Mouse (Mus musculus): ENCODE results near the gene Elfn1. TPM values are rescaled to one million over a fixed set of nuclear protein-coding genes. Genes with fewer than 3 reads are reported as not detected.

The Elfn1 gene
- total and polyA plus RNA-seq, 3 experiments, result 0.04 to 0.06 TPM; not detected in 1

GRCm38 (mm10) chr5:140021755-140022154, 114.0 kb downstream of the Elfn1 start:
- H3K4me1 ChIP-seq (ENCODE audit: control insufficient read depth in 1 of 2, insufficient read depth in 2 of 2), result peaks cover 8 to 38% of the 10 kb centered on the region in 2 experiments; a peak in 3 of 4 replicates
- in situ Hi-C loops (cut with MboI; ENCODE audit: low pct_ligation_motif_present, low pct_unique_long_range_greater_than_20kb, low sequenced_read_pairs) (no loop called here), dilution Hi-C loops (cut with MboI; ENCODE audit: extremely low pct_ligation_motif_present, extremely low pct_unique_long_range_greater_than_20kb, low sequenced_read_pairs) (no loop called here)
- no peaks in the 10 kb centered on the region for H3K27me3 ChIP-seq (replicated peaks)
- H3K79me2 ChIP-seq (replicated peaks; ENCODE audit: control insufficient read depth, extremely low read depth, insufficient read depth, poor library complexity, severe bottlenecking), result no peaks in the 10 kb centered on the region
- TF ChIP-seq CHD2 (IDR thresholded peaks at IDR 0.05; ENCODE audit: low read length), result no peak
- no peak for TF ChIP-seq NELFE (IDR thresholded peaks at IDR 0.05; ENCODE audit: low read depth, low read length)
- TF ChIP-seq MXI1 (IDR thresholded peaks at IDR 0.05; ENCODE audit: low read depth, low read length), result no peak
- DNase-seq (ENCODE audit: extremely low read depth), result no peak
- no peak overlapping the region for H3K4me2 ChIP-seq (ENCODE audit: insufficient read depth, low read depth, poor library complexity, severe bottlenecking)
- H3K4me3 ChIP-seq (replicated peaks in 1 of 3; ENCODE audit: low read depth in 2 of 3, low read length in 2 of 3, poor library complexity in 1 of 3), result no peak overlapping the region
- H3K9ac ChIP-seq (ENCODE audit: insufficient read depth, low read depth), result no peak overlapping the region
- H3K36me3 ChIP-seq (replicated peaks in 1 of 2; ENCODE audit: control insufficient read depth in 1 of 2, insufficient read depth in 1 of 2, low read length in 1 of 2), result peaks cover 0 to 45% of the 10 kb centered on the region in 2 experiments
- no peak overlapping the region for H3K27ac ChIP-seq (ENCODE audit: insufficient read depth, low read depth)
- no peaks in the 10 kb centered on the region for H3K9me3 ChIP-seq (replicated peaks; ENCODE audit: low read length)

DNA sequence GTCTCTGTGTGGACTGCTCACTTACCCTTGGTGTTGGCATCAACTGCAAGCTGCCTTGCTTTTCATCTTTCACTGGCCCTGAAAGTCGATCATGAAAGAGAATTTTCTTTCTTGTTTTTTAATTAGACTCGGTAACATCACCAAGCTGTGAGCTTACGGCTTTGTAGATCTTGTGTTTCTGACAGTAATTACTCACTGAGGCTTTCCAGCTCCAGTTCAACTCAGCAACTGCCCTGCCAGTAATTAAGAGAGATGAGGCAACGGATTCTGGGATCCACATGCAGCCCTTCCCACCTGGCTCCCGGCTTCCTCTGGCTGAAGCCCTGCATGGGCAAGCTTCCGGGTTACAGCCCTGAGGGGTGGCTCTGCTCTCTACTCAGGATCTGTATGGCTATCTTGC, 115.1 kb downstream of the Elfn1 start:
- Histone ChIP-seq H3K79me2 (replicated peaks; ENCODE audit: control insufficient read depth, extremely low read depth, insufficient read depth, poor library complexity, severe bottlenecking) (no peaks in the 10 kb centered on the region), H3K27ac (ENCODE audit: insufficient read depth, low read depth) (no peak overlapping the region), H3K9me3 (replicated peaks; ENCODE audit: low read length) (no peaks in the 10 kb centered on the region), H3K4me1 (ENCODE audit: control insufficient read depth in 1 of 2, insufficient read depth in 2 of 2) (peaks cover 8 to 38% of the 10 kb centered on the region in 2 experiments; a peak in 3 of 4 replicates), H3K4me3 (replicated peaks in 1 of 3; ENCODE audit: low read depth in 2 of 3, low read length in 2 of 3, poor library complexity in 1 of 3) (no peak overlapping the region), H3K27me3 (replicated peaks) (no peaks in the 10 kb centered on the region), H3K36me3 (replicated peaks in 1 of 2; ENCODE audit: control insufficient read depth in 1 of 2, insufficient read depth in 1 of 2, low read length in 1 of 2) (peaks cover 0 to 49% of the 10 kb centered on the region in 2 experiments), H3K9ac (ENCODE audit: insufficient read depth, low read depth) (no peak overlapping the region), H3K4me2 (ENCODE audit: insufficient read depth, low read depth, poor library complexity, severe bottlenecking) (no peak overlapping the region)
- dilution Hi-C loops (cut with MboI; ENCODE audit: extremely low pct_ligation_motif_present, extremely low pct_unique_long_range_greater_than_20kb, low sequenced_read_pairs), result no loop called here
- in situ Hi-C loops (cut with MboI; ENCODE audit: low pct_ligation_motif_present, low pct_unique_long_range_greater_than_20kb, low sequenced_read_pairs), result no loop called here
- no peak for TF ChIP-seq CHD1 (IDR thresholded peaks at IDR 0.05; ENCODE audit: low read depth, low read length)
- TF ChIP-seq GABPA (IDR thresholded peaks at IDR 0.05; ENCODE audit: insufficient replicate concordance, low read depth, low read length), result no peak
- no peak for TF ChIP-seq ZC3H11A (IDR thresholded peaks at IDR 0.05; ENCODE audit: low read depth, low read length)
- no peak for TF ChIP-seq JUND (conservative IDR thresholded peaks at IDR 0.05; ENCODE audit: low read depth, low read length)
- no peak for TF ChIP-seq MAFK (IDR thresholded peaks at IDR 0.05; ENCODE audit: insufficient replicate concordance, low read length)
- no peak for TF ChIP-seq SMC3 (IDR thresholded peaks at IDR 0.05; ENCODE audit: low read depth, low read length)
- no peak for DNase-seq (ENCODE audit: extremely low read depth)

GRCm38 (mm10) chr5:140023941-140024500, 116.3 kb downstream of the Elfn1 start:
- H3K79me2 ChIP-seq (replicated peaks; ENCODE audit: control insufficient read depth, extremely low read depth, insufficient read depth, poor library complexity, severe bottlenecking), result no peaks in the 10 kb centered on the region
- H3K36me3 ChIP-seq (replicated peaks in 1 of 2; ENCODE audit: control insufficient read depth in 1 of 2, insufficient read depth in 1 of 2, low read length in 1 of 2), result peaks cover 0 to 56% of the 10 kb centered on the region in 2 experiments
- no peaks in the 10 kb centered on the region for H3K27me3 ChIP-seq (replicated peaks)
- no peaks in the 10 kb centered on the region for H3K9me3 ChIP-seq (replicated peaks; ENCODE audit: low read length)
- H3K9ac ChIP-seq (ENCODE audit: insufficient read depth, low read depth), result no peak overlapping the region
- dilution Hi-C loops (cut with MboI; ENCODE audit: extremely low pct_ligation_motif_present, extremely low pct_unique_long_range_greater_than_20kb, low sequenced_read_pairs) (no loop called here), in situ Hi-C loops (cut with MboI; ENCODE audit: low pct_ligation_motif_present, low pct_unique_long_range_greater_than_20kb, low sequenced_read_pairs) (no loop called here)
- DNase-seq (ENCODE audit: extremely low read depth), result no peak
- no peak overlapping the region for H3K4me3 ChIP-seq (replicated peaks in 1 of 3; ENCODE audit: low read depth in 2 of 3, low read length in 2 of 3, poor library complexity in 1 of 3)
- no peak overlapping the region for H3K27ac ChIP-seq (ENCODE audit: insufficient read depth, low read depth)
- peaks cover 8 to 38% of the 10 kb centered on the region in 2 experiments; a peak in 3 of 4 replicates for H3K4me1 ChIP-seq (ENCODE audit: control insufficient read depth in 1 of 2, insufficient read depth in 2 of 2)
- H3K4me2 ChIP-seq (ENCODE audit: insufficient read depth, low read depth, poor library complexity, severe bottlenecking), result no peak overlapping the region
- no peak for TF ChIP-seq CHD2 (IDR thresholded peaks at IDR 0.05; ENCODE audit: low read length)
- no peak for TF ChIP-seq ELF1 (IDR thresholded peaks at IDR 0.05; ENCODE audit: low read depth, low read length)
- no peak for TF ChIP-seq MAZ (IDR thresholded peaks at IDR 0.05; ENCODE audit: low read depth, low read length)
- no peak for TF ChIP-seq NRF1 (IDR thresholded peaks at IDR 0.05; ENCODE audit: low read depth, low read length)
- TF ChIP-seq RAD21 (IDR thresholded peaks at IDR 0.05; ENCODE audit: low read depth, low read length), result no peak
- TF ChIP-seq USF2 (conservative IDR thresholded peaks at IDR 0.05; ENCODE audit: low read depth, low read length), result no peak
- no peak for TF ChIP-seq POLR2AphosphoS2 (IDR thresholded peaks at IDR 0.05; ENCODE audit: low read depth, low read length)
- TF ChIP-seq RCOR1 (conservative IDR thresholded peaks at IDR 0.05; ENCODE audit: low read depth, low read length), result no peak
- TF ChIP-seq POLR2A (IDR thresholded peaks at IDR 0.05; ENCODE audit: low read depth, low read length), result no peak
- no peak for TF ChIP-seq CHD1 (IDR thresholded peaks at IDR 0.05; ENCODE audit: low read depth, low read length)
